Mouse (Mus musculus) heart, postnatal 0 days (tissue): ENCODE measurements at regions not wholly inside any gene's neighbourhood (a gene's known extent, or its start where the extent isn't known, plus 50 kb on each side); places are given as distances from the start of the nearest gene placed in this dataset.

Source experiments
- ATAC-seq: fragments of 200-750 bp; cut with Nextera tagmentation; 2 replicates; pipeline ENCODE4 v1.8.0; 2017; ENCODE audit warnings: low read depth, moderate number of reproducible peaks, moderate library complexity; ENCODE audit not compliant: insufficient read depth
- DNase-seq: peaks from one replicate; pipeline ENCODE4 v3.0.0-alpha.2; 2016; ENCODE audit warnings: low spot score
- H3K27ac ChIP-seq: fragments of 300-500 bp; sonication (generic); 2 replicates; pipeline ENCODE4 v1.5.1; 2014; ENCODE audit warnings: low read depth, mild to moderate bottlenecking
- H3K27me3 ChIP-seq: fragments of 300-500 bp; sonication (generic); 2 replicates; pipeline ENCODE4 v1.6.1; 2014; ENCODE audit warnings: low read length, mixed read lengths; ENCODE audit not compliant: control insufficient read depth, insufficient read depth
- H3K36me3 ChIP-seq: fragments of 300-500 bp; sonication (generic); replicated peaks from 2 replicates; pipeline ENCODE4 v1.6.1; 2014; ENCODE audit warnings: low read length, mixed read lengths; ENCODE audit not compliant: control insufficient read depth, insufficient read depth
- H3K4me1 ChIP-seq: fragments of 300-500 bp; sonication (generic); 2 replicates; pipeline ENCODE4 v1.6.1; 2014; ENCODE audit warnings: antibody characterized with exemption; ENCODE audit not compliant: control insufficient read depth, insufficient read depth
- H3K4me2 ChIP-seq: fragments of 300-500 bp; sonication (generic); 2 replicates; pipeline ENCODE4 v1.6.1; 2014; ENCODE audit warnings: low read depth, mild to moderate bottlenecking, low read length, moderate library complexity
- H3K4me3 ChIP-seq: fragments of 300-500 bp; sonication (generic); 2 replicates; pipeline ENCODE4 v1.5.1; 2014; ENCODE audit warnings: low read depth, low read length
- H3K9ac ChIP-seq: fragments of 300-500 bp; sonication (generic); replicated peaks from 2 replicates; pipeline ENCODE4 v1.6.1; 2014; ENCODE audit warnings: low read depth, low read length, mixed read lengths
- H3K9me3 ChIP-seq: fragments of 300-500 bp; sonication (generic); replicated peaks from 2 replicates; pipeline ENCODE4 v1.6.1; 2016; ENCODE audit warnings: low read length; ENCODE audit not compliant: control insufficient read depth
- CTCF ChIP-seq: IDR thresholded peaks from 2 replicates; pipeline ENCODE4 v1.5.1; 2016; ENCODE audit warnings: antibody characterized with exemption, control low read depth, low read depth
- EP300 ChIP-seq: IDR thresholded peaks from 2 replicates; pipeline ENCODE4 v1.6.1; 2016; ENCODE audit warnings: antibody characterized with exemption, low read depth
- WGBS: fragments of 180-500 bp; shearing (Covaris S2); extraction: QIAGEN DNeasy Blood & Tissue Kit; methylation state at CpG from one replicate; pipeline ENCODE4 v1.1.7; 2014; 5-methylcytosine and 5-hydroxymethylcytosine counted together

GRCm38 (mm10) chr13:111940796-111941513 is 132.2 kb upstream of the Map3k1 start:
- H3K27ac ChIP-seq = no peak overlapping the region
- peaks cover 23% of the 10 kb centered on the region for H3K4me1 ChIP-seq
- 43% methylated on average over 6 of the region's 6 CpGs for WGBS
- no peaks in the 10 kb centered on the region for H3K27me3 ChIP-seq
- no peak overlapping the region for H3K4me3 ChIP-seq
- TF ChIP-seq CTCF (no peak), EP300 (no peak)
- H3K4me2 ChIP-seq = no peak overlapping the region
- no peak overlapping the region for H3K9ac ChIP-seq
- no peaks in the 10 kb centered on the region for H3K36me3 ChIP-seq
- ATAC-seq = no peak
- no peak for DNase-seq
- H3K9me3 ChIP-seq = no peaks in the 10 kb centered on the region

- H3K27me3 ChIP-seq = no peaks in the 10 kb centered on the region
- WGBS = 92% methylated on average over 4 of the region's 4 CpGs
- H3K4me1 ChIP-seq = peaks cover 17% of the 10 kb centered on the region; the same call in 1 of the 2 replicates
- no peak for DNase-seq
- H3K36me3 ChIP-seq = no peaks in the 10 kb centered on the region
- TF ChIP-seq CTCF (no peak), EP300 (no peak)
- H3K9ac ChIP-seq = no peak overlapping the region
- H3K9me3 ChIP-seq = no peaks in the 10 kb centered on the region
- H3K27ac ChIP-seq = no peak overlapping the region
- H3K4me2 ChIP-seq = no peak overlapping the region
- no peak overlapping the region for H3K4me3 ChIP-seq
- ATAC-seq = no peak
Observed at GRCm38 (mm10) chr13:111941946-111942345, 133.2 kb upstream of the Map3k1 start.

DNA sequence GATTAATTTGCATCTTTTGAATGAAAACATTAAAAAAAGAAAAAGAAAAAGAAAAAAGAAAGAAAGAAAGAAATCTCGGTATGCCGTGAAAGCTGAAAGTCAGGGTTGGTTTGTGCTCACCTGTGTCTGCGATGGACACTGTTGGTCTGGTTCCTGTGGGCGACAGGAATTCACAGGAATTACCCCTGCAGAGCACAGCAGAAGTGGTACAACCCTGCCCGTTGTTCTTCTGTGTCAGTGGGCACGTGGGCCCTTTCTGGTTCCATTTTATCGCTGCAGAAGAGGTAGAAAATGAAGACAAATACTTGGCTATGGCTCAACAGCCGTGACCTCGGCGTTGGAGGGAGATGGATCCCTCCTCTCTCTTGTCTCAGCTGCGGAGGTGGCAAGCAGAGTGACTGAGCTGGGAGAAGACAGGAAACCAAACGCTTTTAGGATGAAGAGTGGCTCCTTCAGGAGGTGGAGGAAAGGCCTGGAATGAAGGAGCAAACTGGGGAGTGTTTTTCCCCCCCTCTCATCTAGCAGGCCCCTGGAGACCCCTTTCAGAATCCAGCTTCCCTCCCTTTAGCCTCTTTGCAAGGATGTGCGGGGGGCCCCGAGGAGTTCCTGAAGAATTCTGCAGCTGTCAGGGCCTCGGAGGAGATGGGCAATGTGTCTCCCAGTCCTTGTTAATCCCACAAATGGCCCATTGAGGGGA is 134.7 kb upstream of the Map3k1 start:
- peaks cover 17% of the 10 kb centered on the region; the same call in 1 of the 2 replicates for H3K4me1 ChIP-seq
- no peaks in the 10 kb centered on the region for H3K27me3 ChIP-seq
- TF ChIP-seq CTCF = no peak
- TF ChIP-seq EP300 = no peak
- no peak for ATAC-seq
- no peak overlapping the region for H3K4me2 ChIP-seq
- H3K4me3 ChIP-seq = no peak overlapping the region
- H3K36me3 ChIP-seq = no peaks in the 10 kb centered on the region
- 53% methylated on average over 15 of the region's 15 CpGs for WGBS
- no peak overlapping the region for H3K27ac ChIP-seq
- DNase-seq = no peak
- no peaks in the 10 kb centered on the region for H3K9me3 ChIP-seq
- H3K9ac ChIP-seq = no peak overlapping the region

DNA sequence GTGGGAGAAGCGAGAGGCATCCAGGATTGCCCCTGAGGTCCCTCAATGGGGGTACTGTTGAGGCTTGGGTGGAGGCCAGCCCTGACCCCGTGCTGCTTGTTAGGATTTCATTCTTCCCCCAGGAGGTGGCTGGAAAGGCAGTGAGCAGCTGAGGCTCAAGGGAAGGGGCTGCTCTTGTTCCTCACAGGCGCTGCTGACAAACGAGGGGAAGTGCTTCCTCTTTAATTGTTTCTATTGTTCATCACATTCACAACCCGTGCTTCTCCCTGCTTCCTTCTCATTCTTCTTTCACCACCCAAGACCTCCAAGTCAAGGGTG is 135.3 kb upstream of the Map3k1 start:
- Histone ChIP-seq H3K4me3 (no peak overlapping the region), H3K4me2 (no peak overlapping the region), H3K9ac (no peak overlapping the region), H3K4me1 (peaks cover 13% of the 10 kb centered on the region; the same call in 1 of the 2 replicates), H3K9me3 (no peaks in the 10 kb centered on the region), H3K36me3 (no peaks in the 10 kb centered on the region), H3K27me3 (no peaks in the 10 kb centered on the region), H3K27ac (no peak overlapping the region)
- WGBS = 25% methylated on average over 5 of the region's 5 CpGs
- TF ChIP-seq CTCF (0 out of 2 replicates have a peak, but pooled peaks have one; percentile 6), EP300 (no peak)
- no peak for DNase-seq
- no peak for ATAC-seq

- WGBS = 83% methylated on average over 4 of the region's 4 CpGs
Observed at GRCm38 (mm10) chr13:111946271-111946670, 137.5 kb upstream of the Map3k1 start.

More at GRCm38 (mm10) chr13:111946271-111946670, 137.5 kb upstream of the Map3k1 start:
- Histone ChIP-seq H3K4me1 (peaks cover 3% of the 10 kb centered on the region; the same call in 1 of the 2 replicates), H3K36me3 (no peaks in the 10 kb centered on the region), H3K9ac (no peak overlapping the region), H3K9me3 (no peaks in the 10 kb centered on the region), H3K4me3 (no peak overlapping the region), H3K4me2 (no peak overlapping the region), H3K27ac (no peak overlapping the region), H3K27me3 (no peaks in the 10 kb centered on the region)
- ATAC-seq (no peak), DNase-seq (no peak)
- TF ChIP-seq CTCF (no peak), EP300 (no peak)
